Mouse (Mus musculus): ENCODE measurements around the gene Mnx1.

GRCm38 (mm10) chr5:29470271-29470670, 8.0 kb downstream of the Mnx1 start:
- TF ChIP-seq CTCF (IDR thresholded peaks at IDR 0.05; ENCODE audit: extremely low read depth, insufficient read depth, insufficient read length, insufficient replicate concordance) (no peak), POLR2A (IDR thresholded peaks at IDR 0.05; ENCODE audit: low read depth, low read length) (no peak)
